In the genomic region with DNA sequence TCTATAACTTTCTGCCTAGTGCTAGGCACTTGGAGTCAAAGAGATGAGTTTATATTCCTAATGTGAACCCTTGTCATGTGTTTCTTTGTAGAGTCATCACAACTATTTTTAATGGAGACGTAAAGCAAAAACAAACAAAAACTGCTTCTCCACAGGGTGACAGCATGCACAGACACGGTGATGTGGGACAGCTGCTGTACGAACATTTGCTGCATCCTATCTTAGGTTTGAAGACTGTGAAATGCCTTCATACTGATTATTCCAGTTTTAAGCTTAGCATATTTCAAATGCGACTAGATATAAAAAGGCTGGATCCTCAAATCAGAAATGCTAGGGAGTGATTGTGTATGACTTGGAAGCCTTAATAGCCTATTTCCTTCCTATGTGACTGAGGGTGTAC, we compare ENCODE assay signal across 19 mouse cellular contexts.
"Had no signal": no experiment of that assay in that cellular context is flagged by ENCODE, and none has a peak within 500 bp of the region (broad histone marks: within the 10 kb centered on the region; RNA-seq: fewer than 3 reads in every experiment).

No protein-coding gene starts in this region.

- H3K27ac ChIP-seq: lung, embryonic 15.5 days; midbrain, embryonic 10.5 days; midbrain, embryonic 12.5 days; neural tube, embryonic 13.5 days; neural tube, embryonic 15.5 days had no signal

- H3K36me3 ChIP-seq: lung, embryonic 15.5 days; midbrain, embryonic 10.5 days; midbrain, embryonic 12.5 days; neural tube, embryonic 13.5 days; neural tube, embryonic 15.5 days had no signal

- H3K9ac ChIP-seq: lung, embryonic 15.5 days; midbrain, embryonic 12.5 days; neural tube, embryonic 13.5 days; neural tube, embryonic 15.5 days had no signal

- H3K4me3 ChIP-seq: lung, embryonic 15.5 days; midbrain, embryonic 10.5 days; midbrain, embryonic 12.5 days; myocyte; neural tube, embryonic 13.5 days; neural tube, embryonic 15.5 days had no signal

- DNase-seq: lung, adult 18-20 months; lung, postnatal 14 days; lung, postnatal 4 days; midbrain, embryonic 14.5 days; retina, postnatal 1 day; right cerebral cortex, adult 18-20 months; right cerebral cortex, postnatal 25 days; right cerebral cortex, postnatal 4 days; spleen, adult 18-20 months; thymus, adult 18-20 months; thymus, postnatal 14 days; thymus, postnatal 36 days had no signal

- H3K4me1 ChIP-seq: lung, embryonic 15.5 days; midbrain, embryonic 10.5 days; midbrain, embryonic 12.5 days; neural tube, embryonic 13.5 days; neural tube, embryonic 15.5 days had no signal

- ATAC-seq: midbrain, embryonic 16.5 days had no signal

- H3K9me3 ChIP-seq: lung, embryonic 15.5 days; midbrain, embryonic 10.5 days; midbrain, embryonic 12.5 days; neural tube, embryonic 13.5 days; neural tube, embryonic 15.5 days had no signal

- H3K27me3 ChIP-seq: lung, embryonic 15.5 days; midbrain, embryonic 12.5 days; neural tube, embryonic 13.5 days; neural tube, embryonic 15.5 days had no signal

- H3K4me2 ChIP-seq: lung, embryonic 15.5 days; midbrain, embryonic 12.5 days; neural tube, embryonic 13.5 days; neural tube, embryonic 15.5 days had no signal
